Mouse (Mus musculus) heart, embryonic 16.5 days (tissue): ENCODE data around the gene Srbd1. TPM values are rescaled to one million over a fixed set of nuclear protein-coding genes. Genes with fewer than 3 reads are reported as not detected.

Experiments
- ATAC-seq: fragments of 200-750 bp; cut with Nextera tagmentation; replicated peaks from 2 replicates; pipeline ENCODE4 v1.8.0; 2017; ENCODE audit warnings: moderate number of reproducible peaks; ENCODE audit not compliant: insufficient read depth, low FRiP score; ENCODE audit errors: extremely low read depth
- H3K27ac ChIP-seq: fragments of 300-500 bp; sonication (generic); 2 replicates; pipeline ENCODE4 v1.5.1; 2014; ENCODE audit warnings: mild to moderate bottlenecking, low read length, control low read depth, moderate library complexity
- H3K27me3 ChIP-seq: fragments of 300-500 bp; sonication (generic); 2 replicates; pipeline ENCODE4 v1.6.1; 2014; ENCODE audit warnings: low read length, mixed read lengths; ENCODE audit not compliant: control insufficient read depth, insufficient read depth
- H3K36me3 ChIP-seq: fragments of 300-500 bp; sonication (generic); 2 replicates; pipeline ENCODE4 v1.6.1; 2014; ENCODE audit not compliant: control insufficient read depth, insufficient read depth
- H3K4me1 ChIP-seq: fragments of 300-500 bp; sonication (generic); 2 replicates; pipeline ENCODE4 v1.6.1; 2014; ENCODE audit warnings: low read length, mixed read lengths; ENCODE audit not compliant: control insufficient read depth, insufficient read depth
- H3K4me2 ChIP-seq: fragments of 300-500 bp; sonication (generic); 2 replicates; pipeline ENCODE4 v1.6.1; 2014; ENCODE audit warnings: low read depth, mild to moderate bottlenecking, control low read depth, low read length
- H3K4me3 ChIP-seq: fragments of 300-500 bp; sonication (generic); 2 replicates; pipeline ENCODE4 v1.5.1; 2014; ENCODE audit warnings: mild to moderate bottlenecking, control low read depth, low read length
- H3K9ac ChIP-seq: fragments of 300-500 bp; sonication (generic); 2 replicates; pipeline ENCODE4 v1.6.1; 2014; ENCODE audit warnings: low read length, control low read depth
- H3K9me3 ChIP-seq: fragments of 300-500 bp; sonication (generic); replicated peaks from 2 replicates; pipeline ENCODE4 v1.6.1; 2016; ENCODE audit warnings: low read length; ENCODE audit not compliant: control insufficient read depth
- WGBS: fragments of 180-500 bp; shearing (Covaris S2); extraction: QIAGEN DNeasy Blood & Tissue Kit; methylation state at CpG from one replicate; pipeline ENCODE4 v1.1.7; 2014; 5-methylcytosine and 5-hydroxymethylcytosine counted together
- polyA plus RNA-seq: library from polyadenylated mRNA; unstranded; fragments of >200 nt; fragmentation: Nextera tagmentation; extraction: Ambion mirVana; gene quantifications from 2 replicates; pipeline ENCODE4 v1.2.1, GENCODE M21; 2015

Gene Srbd1
- polyA plus RNA-seq, 1 experiment from 2014 or later = 11.5 TPM

DNA sequence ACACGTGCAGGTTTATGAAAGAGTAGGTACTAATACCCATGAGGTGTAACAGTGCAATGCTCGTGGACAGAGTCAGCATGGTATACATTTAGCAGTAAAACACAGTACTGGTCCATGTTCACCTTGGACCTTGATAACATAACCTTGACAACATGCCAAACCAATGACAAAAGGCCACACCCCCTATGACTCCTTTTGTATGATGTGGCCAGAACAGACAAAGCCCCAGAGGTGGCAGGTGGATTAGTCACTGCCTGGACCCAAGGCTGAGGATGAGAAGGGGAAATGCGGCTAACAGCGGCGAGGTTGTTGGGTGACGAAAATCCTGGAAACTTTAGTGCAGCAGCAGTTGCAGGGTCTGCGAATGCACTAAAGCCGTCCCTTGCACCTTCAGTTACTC, 170.4 kb downstream of the Srbd1 start:
- WGBS = 82% methylated on average over 8 of the region's 8 CpGs
- Histone ChIP-seq H3K4me2 (no peak overlapping the region), H3K4me1 (no peaks in the 10 kb centered on the region), H3K9me3 (no peaks in the 10 kb centered on the region), H3K36me3 (no peaks in the 10 kb centered on the region), H3K9ac (no peak overlapping the region), H3K4me3 (no peak overlapping the region), H3K27me3 (peaks cover 3% of the 10 kb centered on the region; the same call in 1 of the 2 replicates), H3K27ac (peak overlapping the region; percentile 48; the same call in 1 of the 2 replicates)
- no peak for ATAC-seq

DNA sequence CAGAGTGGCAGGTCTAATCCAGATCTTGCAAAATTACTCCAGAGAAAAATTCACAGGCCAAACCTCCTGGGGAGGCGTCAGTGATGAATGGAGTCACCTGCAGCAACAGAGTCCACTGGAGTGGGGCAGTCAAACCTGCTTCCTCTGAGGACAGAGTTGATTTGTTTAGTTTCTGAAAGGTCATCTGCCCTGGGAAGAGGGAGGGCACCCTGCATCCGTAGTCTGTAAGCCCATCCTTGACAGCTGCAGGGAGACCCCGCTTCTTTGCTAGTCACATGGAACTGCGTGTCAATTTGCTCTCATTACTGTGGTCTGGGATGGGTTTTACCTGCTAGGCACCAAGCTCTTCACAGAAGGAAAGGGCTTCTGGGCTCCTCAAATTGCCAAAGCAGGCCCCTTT, 173.9 kb downstream of the Srbd1 start:
- H3K9ac ChIP-seq = no peak overlapping the region
- peaks cover 3% of the 10 kb centered on the region; the same call in 1 of the 2 replicates for H3K27me3 ChIP-seq
- H3K27ac ChIP-seq = no peak overlapping the region
- H3K4me1 ChIP-seq = no peaks in the 10 kb centered on the region
- no peak overlapping the region for H3K4me2 ChIP-seq
- no peak overlapping the region for H3K4me3 ChIP-seq
- H3K36me3 ChIP-seq = no peaks in the 10 kb centered on the region
- no peak for ATAC-seq
- 54% methylated on average over 4 of the region's 4 CpGs for WGBS
- no peaks in the 10 kb centered on the region for H3K9me3 ChIP-seq

DNA sequence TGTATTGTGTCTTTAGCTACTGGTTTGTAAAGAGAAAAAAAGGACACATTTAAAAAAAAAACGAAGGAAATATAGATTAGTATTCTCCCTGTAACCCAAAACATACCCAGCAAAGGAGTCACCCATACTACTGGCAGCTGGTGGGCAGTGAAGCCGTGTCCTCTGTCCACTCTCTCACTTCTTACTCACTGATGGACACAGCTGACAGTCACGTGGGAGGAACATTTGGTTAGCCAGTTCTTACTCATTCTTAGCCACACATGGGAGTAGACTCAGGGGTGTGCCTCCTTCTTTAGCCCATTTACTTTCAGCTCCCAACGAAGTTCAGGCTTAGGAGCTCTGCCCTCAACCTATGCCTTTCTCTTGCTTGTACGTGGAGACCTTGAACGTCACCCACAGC, 183.3 kb downstream of the Srbd1 start:
- no peaks in the 10 kb centered on the region for H3K27me3 ChIP-seq
- no peak overlapping the region for H3K27ac ChIP-seq
- no peak overlapping the region for H3K4me3 ChIP-seq
- no peaks in the 10 kb centered on the region for H3K9me3 ChIP-seq
- H3K36me3 ChIP-seq = no peaks in the 10 kb centered on the region
- ATAC-seq = no peak
- WGBS = 68% methylated on average over 6 of the region's 6 CpGs
- H3K4me1 ChIP-seq = no peaks in the 10 kb centered on the region
- no peak overlapping the region for H3K4me2 ChIP-seq
- no peak overlapping the region for H3K9ac ChIP-seq

DNA sequence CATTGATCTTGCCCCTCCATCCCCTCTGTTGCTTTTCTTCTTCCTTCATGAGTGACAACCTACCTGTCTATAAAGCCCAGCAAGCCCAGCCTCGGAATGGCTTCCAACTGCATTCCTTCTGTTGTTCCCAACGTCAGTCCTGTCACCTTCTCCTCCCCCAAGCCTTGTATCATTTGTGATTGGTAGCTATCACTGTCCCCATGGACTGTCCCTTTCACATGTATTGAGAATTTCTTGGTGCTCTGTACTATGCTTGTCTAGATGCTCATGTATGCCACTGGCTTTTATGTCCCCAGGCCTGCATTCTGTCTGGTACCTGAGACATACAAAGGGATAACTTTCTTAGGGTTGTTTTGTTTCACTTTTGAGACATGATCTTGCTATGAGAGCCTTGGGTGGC, 193.2 kb downstream of the Srbd1 start:
- Histone ChIP-seq H3K4me3 (no peak overlapping the region), H3K4me2 (no peak overlapping the region), H3K27ac (no peak overlapping the region), H3K27me3 (peaks cover 5% of the 10 kb centered on the region), H3K36me3 (no peaks in the 10 kb centered on the region), H3K9me3 (no peaks in the 10 kb centered on the region), H3K4me1 (no peaks in the 10 kb centered on the region), H3K9ac (no peak overlapping the region)
- ATAC-seq = no peak
- WGBS = 64% methylated on average over 2 of the region's 2 CpGs

DNA sequence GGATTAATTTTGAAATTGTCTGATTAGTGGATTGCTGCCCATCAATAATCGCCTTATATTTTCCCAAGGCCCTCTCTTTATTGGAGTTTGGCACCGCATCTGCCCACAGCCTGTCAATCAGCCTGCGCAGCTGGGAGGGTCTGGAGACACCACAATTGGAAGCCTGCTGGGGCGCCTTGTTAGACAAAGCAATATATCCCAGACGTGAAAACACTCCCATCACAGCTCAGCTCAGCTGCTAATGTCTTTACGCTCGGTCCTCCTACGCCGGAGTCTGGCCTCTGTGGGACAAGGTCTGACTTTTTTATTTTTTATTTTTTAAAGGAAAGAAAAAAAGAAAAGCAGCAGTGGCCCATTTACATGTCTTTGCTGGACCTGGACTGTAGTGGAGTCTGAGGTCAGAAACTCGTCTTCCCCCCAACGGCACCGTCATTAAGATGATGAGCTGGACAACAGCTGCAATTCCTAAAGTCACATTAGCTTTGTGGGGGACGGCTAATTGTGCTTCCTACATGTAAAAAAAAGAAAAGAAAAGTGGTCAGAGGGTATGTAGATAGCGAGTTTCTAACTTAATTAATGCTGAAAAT, 195.0 kb downstream of the Srbd1 start:
- Histone ChIP-seq H3K27ac (no peak overlapping the region), H3K4me2 (no peak overlapping the region)
- WGBS = 68% methylated on average over 14 of the region's 14 CpGs

DNA sequence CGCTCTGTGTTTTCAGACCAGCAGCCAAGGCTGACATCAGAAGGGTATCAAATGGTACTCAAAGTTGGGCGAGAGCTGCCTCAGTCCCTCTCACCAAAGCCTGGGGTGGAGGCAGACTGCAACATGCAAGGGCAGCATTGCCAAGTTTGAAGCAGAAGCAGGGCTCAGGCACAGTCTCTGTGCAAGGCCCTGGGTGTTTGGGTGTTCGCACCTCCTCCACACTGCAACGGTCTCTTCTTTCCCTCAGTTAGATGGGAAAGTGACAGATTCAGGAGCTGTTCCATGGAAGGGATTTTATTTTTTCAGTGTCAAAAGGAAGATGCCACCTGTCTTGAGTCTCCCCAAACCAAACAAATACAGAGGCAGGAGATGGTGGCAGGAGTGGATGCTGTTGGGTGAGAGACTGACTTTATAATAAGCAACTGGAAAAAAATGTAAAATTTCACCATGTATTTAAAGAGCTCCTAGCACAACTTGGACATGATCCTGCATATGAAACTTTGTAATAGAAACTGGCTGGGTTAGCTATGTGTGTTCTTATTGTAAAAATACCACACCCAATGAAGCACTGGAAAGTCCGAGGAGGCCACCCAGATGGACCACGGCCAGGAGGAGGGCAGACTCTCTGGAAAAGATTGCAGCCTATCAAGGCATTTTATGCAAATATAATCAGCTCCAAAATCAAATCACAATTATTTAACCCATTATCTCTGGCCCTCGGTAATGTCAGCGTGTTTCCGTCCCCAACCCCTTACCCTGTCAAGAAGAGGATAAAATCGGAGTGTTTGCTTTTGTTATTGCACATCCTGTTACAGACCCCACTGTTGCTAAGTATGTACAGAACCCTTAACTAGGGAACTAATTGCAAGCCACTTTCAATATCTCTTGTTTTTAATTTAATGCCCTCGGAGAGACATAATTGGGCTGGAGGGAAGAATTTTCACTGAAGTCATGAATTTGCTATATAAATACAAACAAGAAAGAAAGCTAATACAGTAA, 195.8 kb downstream of the Srbd1 start:
- WGBS = 68% methylated on average over 11 of the region's 11 CpGs

More for the DNA sequence above, 195.0 kb downstream of the Srbd1 start:
- H3K9me3 ChIP-seq = no peaks in the 10 kb centered on the region
- ATAC-seq = no peak
- no peak overlapping the region for H3K4me3 ChIP-seq
- no peaks in the 10 kb centered on the region for H3K36me3 ChIP-seq
- H3K27me3 ChIP-seq = peaks cover 5% of the 10 kb centered on the region
- peaks cover 3% of the 10 kb centered on the region; the same call in 1 of the 2 replicates for H3K4me1 ChIP-seq
- no peak overlapping the region for H3K9ac ChIP-seq

DNA sequence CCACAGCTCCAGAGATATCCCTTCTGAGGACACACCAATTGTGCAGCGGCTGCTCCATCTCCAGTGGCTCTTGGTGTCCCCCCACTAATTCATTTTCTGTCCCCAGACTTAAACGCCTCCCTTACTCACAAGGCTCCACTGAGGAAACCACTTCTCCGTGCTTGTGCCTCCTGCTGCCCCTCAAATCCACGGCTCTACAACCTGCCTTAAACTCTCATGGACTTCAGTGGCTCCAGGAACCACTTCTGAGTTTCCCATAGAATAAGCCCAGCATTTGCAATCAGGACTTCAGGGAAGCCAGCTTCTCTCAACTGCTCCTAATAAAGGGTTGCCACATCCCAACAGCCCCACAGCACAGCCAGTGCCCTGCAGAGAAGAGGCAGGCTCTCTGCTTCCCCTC, 200.2 kb downstream of the Srbd1 start:
- Histone ChIP-seq H3K9me3 (no peaks in the 10 kb centered on the region), H3K4me1 (peaks cover 3% of the 10 kb centered on the region; the same call in 1 of the 2 replicates), H3K9ac (no peak overlapping the region), H3K27ac (no peak overlapping the region), H3K4me3 (no peak overlapping the region), H3K36me3 (no peaks in the 10 kb centered on the region), H3K4me2 (no peak overlapping the region), H3K27me3 (peaks cover under 1% of the 10 kb centered on the region; the same call in 1 of the 2 replicates)
- 82% methylated on average over 4 of the region's 4 CpGs for WGBS
- no peak for ATAC-seq

More for the DNA sequence above, 195.8 kb downstream of the Srbd1 start:
- ATAC-seq = no peak
- H3K4me2 ChIP-seq = no peak overlapping the region
- no peaks in the 10 kb centered on the region for H3K36me3 ChIP-seq
- no peak overlapping the region for H3K4me3 ChIP-seq
- H3K27ac ChIP-seq = no peak overlapping the region
- peaks cover 5% of the 10 kb centered on the region for H3K27me3 ChIP-seq
- no peaks in the 10 kb centered on the region for H3K9me3 ChIP-seq
- H3K9ac ChIP-seq = no peak overlapping the region
- H3K4me1 ChIP-seq = peaks cover 3% of the 10 kb centered on the region; the same call in 1 of the 2 replicates

DNA sequence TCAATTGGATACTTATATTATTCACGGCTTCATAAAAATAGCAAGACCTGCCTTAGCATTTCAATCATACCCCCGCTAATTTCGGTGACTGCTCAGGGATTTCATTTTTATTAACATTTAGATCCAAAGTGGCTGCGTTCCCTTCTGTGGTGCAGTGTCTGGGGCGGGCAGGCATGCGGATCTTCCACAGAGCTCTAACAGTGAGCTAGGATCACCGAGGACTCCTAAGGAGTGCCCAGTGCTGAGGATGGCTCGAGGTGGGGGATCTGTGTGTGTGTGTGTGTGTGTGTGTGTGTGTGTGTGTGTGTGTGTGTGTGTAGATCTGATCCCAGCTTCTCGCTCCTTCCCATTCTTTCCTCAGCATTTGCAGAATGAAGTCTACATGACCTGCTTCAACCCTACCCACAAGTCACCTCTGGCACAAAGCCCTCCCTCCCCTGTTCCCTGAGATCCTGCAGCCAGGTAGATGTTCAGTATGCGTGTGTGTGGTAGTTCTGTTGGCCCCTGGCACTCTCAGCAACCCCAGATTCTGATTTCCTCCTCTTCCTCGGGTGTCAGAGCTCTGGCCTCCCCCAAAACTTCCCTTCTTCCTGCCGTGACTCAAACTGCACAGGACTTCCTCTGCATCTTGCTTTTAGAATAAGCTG, 200.9 kb downstream of the Srbd1 start:
- 76% methylated on average over 12 of the region's 12 CpGs for WGBS
- no peaks in the 10 kb centered on the region for H3K9me3 ChIP-seq
- H3K36me3 ChIP-seq = no peaks in the 10 kb centered on the region
- peaks cover 3% of the 10 kb centered on the region; the same call in 1 of the 2 replicates for H3K4me1 ChIP-seq
- no peak overlapping the region for H3K4me2 ChIP-seq
- no peak overlapping the region for H3K9ac ChIP-seq
- no peak overlapping the region for H3K27ac ChIP-seq
- no peak overlapping the region for H3K4me3 ChIP-seq
- no peak for ATAC-seq
- H3K27me3 ChIP-seq = peaks cover 4% of the 10 kb centered on the region; the same call in 1 of the 2 replicates
